Mouse (Mus musculus) hindbrain, postnatal 0 days (tissue): ENCODE data around the gene Strn4. TPM values are rescaled to one million over a fixed set of nuclear protein-coding genes. Genes with fewer than 3 reads are reported as not detected.

Experiments used
- ATAC-seq: fragments of 200-750 bp; cut with Nextera tagmentation; 2 replicates; pipeline ENCODE4 v1.8.0; 2017; ENCODE audit warnings: mild to moderate bottlenecking, moderate TSS enrichment, moderate library complexity
- DNase-seq: peaks from one replicate; pipeline ENCODE4 v3.0.0-alpha.2; 2015; ENCODE audit warnings: low spot score
- H3K27ac ChIP-seq: fragments of 300-500 bp; sonication (generic); 2 replicates; pipeline ENCODE4 v1.5.1; 2014; ENCODE audit warnings: mild to moderate bottlenecking
- H3K27me3 ChIP-seq: fragments of 300-500 bp; sonication (generic); 2 replicates; pipeline ENCODE4 v1.6.1; 2014; ENCODE audit warnings: low read length, mixed read lengths; ENCODE audit not compliant: insufficient read depth
- H3K36me3 ChIP-seq: fragments of 300-500 bp; sonication (generic); 2 replicates; pipeline ENCODE4 v1.6.1; 2014; ENCODE audit warnings: low read length, mixed read lengths; ENCODE audit not compliant: insufficient read depth
- H3K4me1 ChIP-seq: fragments of 300-500 bp; sonication (generic); 2 replicates; pipeline ENCODE4 v1.6.1; 2014; ENCODE audit warnings: antibody characterized with exemption, low read length, mixed read lengths; ENCODE audit not compliant: insufficient read depth
- H3K4me2 ChIP-seq: fragments of 300-500 bp; sonication (generic); 2 replicates; pipeline ENCODE4 v1.6.1; 2014; ENCODE audit warnings: low read depth, mild to moderate bottlenecking, low read length, moderate library complexity, mixed read lengths
- H3K4me3 ChIP-seq: fragments of 300-500 bp; sonication (generic); 2 replicates; pipeline ENCODE4 v1.5.1; 2014; ENCODE audit warnings: low read length
- H3K9ac ChIP-seq: fragments of 300-500 bp; sonication (generic); replicated peaks from 2 replicates; pipeline ENCODE4 v1.6.1; 2014; ENCODE audit warnings: mild to moderate bottlenecking, low read length, moderate library complexity, mixed read lengths
- H3K9me3 ChIP-seq: fragments of 300-500 bp; sonication (generic); 2 replicates; pipeline ENCODE4 v1.6.1; 2016; ENCODE audit warnings: low read length, mixed read lengths
- CTCF ChIP-seq: IDR thresholded peaks from 2 replicates; pipeline ENCODE4 v1.5.1; 2016; ENCODE audit warnings: antibody characterized with exemption, control low read depth, low read depth
- WGBS: fragments of 180-500 bp; shearing (Covaris S2); extraction: QIAGEN DNeasy Blood & Tissue Kit; methylation state at CpG from one replicate; pipeline ENCODE4 v1.1.7; 2014; 5-methylcytosine and 5-hydroxymethylcytosine counted together
- polyA plus RNA-seq: library from polyadenylated mRNA; unstranded; fragments of >200 nt; fragmentation: Nextera tagmentation; extraction: Ambion mirVana; gene quantifications from 2 replicates; pipeline ENCODE4 v1.2.1, GENCODE M21; 2015
- total RNA-seq: library from RNA; depleted of rRNA; stranded (reverse); fragments of >200 nt; gene quantifications from 2 replicates; pipeline ENCODE4 v1.2.3, GENCODE M21; 2014

Gene Strn4
- total and polyA plus RNA-seq, 2 experiments from 2014 or later: 141 to 234 TPM

- ATAC-seq: no peak
- WGBS: 81% methylated on average over 10 of the region's 10 CpGs
- Histone ChIP-seq H3K9me3 (no peaks in the 10 kb centered on the region), H3K4me2 (no peak overlapping the region), H3K36me3 (peaks cover 66% of the 10 kb centered on the region), H3K9ac (no peak overlapping the region), H3K27me3 (no peaks in the 10 kb centered on the region), H3K27ac (no peak overlapping the region), H3K4me3 (no peak overlapping the region), H3K4me1 (peaks cover 6% of the 10 kb centered on the region)
- peak; percentile 44 for DNase-seq
- TF ChIP-seq CTCF: peak; percentile 56
Observed at GRCm38 (mm10) chr7:16825785-16826184, 10.1 kb downstream of the Strn4 start.

- no peak for DNase-seq
- no peaks in the 10 kb centered on the region for H3K9me3 ChIP-seq
- no peak overlapping the region for H3K27ac ChIP-seq
- H3K27me3 ChIP-seq: no peaks in the 10 kb centered on the region
- peak; percentile 5; the same call in 1 of the 2 replicates for ATAC-seq
- H3K4me3 ChIP-seq: no peak overlapping the region
- H3K4me2 ChIP-seq: no peak overlapping the region
- H3K36me3 ChIP-seq: peaks cover 74% of the 10 kb centered on the region
- WGBS: 82% methylated on average over 5 of the region's 5 CpGs
- no peak for TF ChIP-seq CTCF
- no peaks in the 10 kb centered on the region for H3K4me1 ChIP-seq
- no peak overlapping the region for H3K9ac ChIP-seq
Observed at GRCm38 (mm10) chr7:16826571-16826970, 10.9 kb downstream of the Strn4 start.

GRCm38 (mm10) chr7:16827274-16827673 is 11.6 kb downstream of the Strn4 start:
- Histone ChIP-seq H3K4me1 (no peaks in the 10 kb centered on the region), H3K9me3 (no peaks in the 10 kb centered on the region), H3K36me3 (peaks cover 80% of the 10 kb centered on the region), H3K4me3 (no peak overlapping the region), H3K27me3 (no peaks in the 10 kb centered on the region), H3K27ac (no peak overlapping the region), H3K4me2 (no peak overlapping the region), H3K9ac (no peak overlapping the region)
- ATAC-seq (no peak), DNase-seq (no peak)
- no peak for TF ChIP-seq CTCF
- WGBS: 80% methylated on average over 4 of the region's 4 CpGs

- Histone ChIP-seq H3K9ac (no peak overlapping the region), H3K4me2 (no peak overlapping the region), H3K4me1 (no peaks in the 10 kb centered on the region), H3K36me3 (peaks cover 89% of the 10 kb centered on the region), H3K4me3 (no peak overlapping the region), H3K27me3 (no peaks in the 10 kb centered on the region), H3K9me3 (no peaks in the 10 kb centered on the region), H3K27ac (no peak overlapping the region)
- 89% methylated on average over 9 of the region's 9 CpGs for WGBS
- ATAC-seq (no peak), DNase-seq (no peak)
- TF ChIP-seq CTCF: no peak
Observed at GRCm38 (mm10) chr7:16830449-16830848, 14.8 kb downstream of the Strn4 start.

GRCm38 (mm10) chr7:16837916-16838803 is 22.5 kb downstream of the Strn4 start:
- ATAC-seq: no peak
- H3K9ac ChIP-seq: no peak overlapping the region
- H3K27me3 ChIP-seq: no peaks in the 10 kb centered on the region
- no peak overlapping the region for H3K4me2 ChIP-seq
- H3K27ac ChIP-seq: no peak overlapping the region
- peaks cover 58% of the 10 kb centered on the region for H3K36me3 ChIP-seq
- no peak for TF ChIP-seq CTCF
- H3K9me3 ChIP-seq: no peaks in the 10 kb centered on the region
- WGBS: 96% methylated on average over 18 of the region's 18 CpGs
- no peak for DNase-seq
- no peak overlapping the region for H3K4me3 ChIP-seq
- 0 out of 2 replicates have a peak, but pooled peaks cover under 1% of the 10 kb centered on the region for H3K4me1 ChIP-seq

- no peaks in the 10 kb centered on the region for H3K27me3 ChIP-seq
- H3K4me3 ChIP-seq: no peak overlapping the region
- H3K4me1 ChIP-seq: peaks cover 9% of the 10 kb centered on the region; the same call in 1 of the 2 replicates
- peaks cover 51% of the 10 kb centered on the region for H3K36me3 ChIP-seq
- no peak for TF ChIP-seq CTCF
- H3K27ac ChIP-seq: no peak overlapping the region
- no peak overlapping the region for H3K9ac ChIP-seq
- no peak overlapping the region for H3K4me2 ChIP-seq
- no peak for ATAC-seq
- WGBS: 92% methylated on average over 6 of the region's 6 CpGs
- DNase-seq: no peak
- no peaks in the 10 kb centered on the region for H3K9me3 ChIP-seq
Observed at GRCm38 (mm10) chr7:16838804-16839426, 23.2 kb downstream of the Strn4 start.
